ENCODE assay signal across 9 mouse cellular contexts in the genomic region with DNA sequence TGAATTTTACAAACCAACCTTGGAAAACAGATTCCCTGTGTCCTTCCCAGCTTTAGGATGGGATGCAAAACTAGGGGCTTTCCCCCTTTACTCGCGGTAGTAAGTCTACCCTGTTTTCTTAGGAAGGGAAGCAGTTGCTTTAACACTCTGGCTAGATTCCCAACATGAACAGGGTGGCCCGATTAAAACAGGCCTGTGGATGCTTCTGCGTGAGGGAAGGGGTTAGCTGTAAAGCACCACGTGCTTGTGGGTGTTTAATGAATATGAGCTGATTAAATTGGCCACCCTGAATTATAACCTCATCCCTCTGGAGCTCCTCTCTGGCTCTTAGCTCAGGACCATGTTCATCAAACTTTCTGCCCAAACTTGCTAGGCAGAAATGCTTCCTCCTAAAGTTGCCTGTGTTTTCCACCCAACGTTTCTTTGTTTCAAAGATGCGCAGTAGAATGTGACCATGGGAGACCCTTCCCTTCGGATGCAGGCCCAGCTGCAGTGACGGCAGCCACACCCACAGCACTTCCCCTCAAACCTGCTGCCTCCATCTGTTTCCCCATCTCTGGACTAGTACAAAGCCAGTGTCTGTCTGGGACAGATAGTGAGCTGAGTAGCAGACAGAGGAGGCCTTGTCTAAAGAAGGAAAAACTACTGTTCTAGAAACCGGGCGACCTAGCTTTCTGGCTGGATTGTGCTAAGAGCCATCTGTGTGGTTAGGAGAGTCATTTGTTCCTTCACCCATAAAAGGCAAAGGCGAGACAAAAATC.
DNase-seq lines count a peak whose midpoint lies in the region; ATAC-seq and TF ChIP-seq lines count a peak whose summit lies in the region.
"Had no signal": no experiment of that assay in that cellular context is flagged by ENCODE, and none has a peak within 500 bp of the region (broad histone marks: within the 10 kb centered on the region; RNA-seq: fewer than 3 reads in every experiment).

No protein-coding gene starts in this region.

- H3K9me3 ChIP-seq in forebrain, embryonic 10.5 days, result peaks cover 18% of the 10 kb centered on the region
- peaks cover 8% of the 10 kb centered on the region for H3K9me3 ChIP-seq in forebrain, embryonic 11.5 days (ENCODE audit: control insufficient read depth, low read length)
- H3K9me3 ChIP-seq in forebrain, embryonic 16.5 days (ENCODE audit: control insufficient read depth, low read length), result peaks cover 10% of the 10 kb centered on the region
- peaks cover 18% of the 10 kb centered on the region for H3K9me3 ChIP-seq in limb, embryonic 14.5 days (ENCODE audit: control insufficient read depth, low read length)

- H3K36me3 ChIP-seq in forebrain, embryonic 10.5 days (replicated peaks), result peaks cover 13% of the 10 kb centered on the region
- H3K36me3 ChIP-seq in forebrain, embryonic 11.5 days (ENCODE audit: control insufficient read depth, insufficient read depth, low read length), result no peaks in the 10 kb centered on the region
- H3K36me3 ChIP-seq in forebrain, embryonic 16.5 days (ENCODE audit: control insufficient read depth, insufficient read depth), result no peaks in the 10 kb centered on the region
- H3K36me3 ChIP-seq in limb, embryonic 14.5 days (ENCODE audit: control insufficient read depth, insufficient read depth, low read length), result no peaks in the 10 kb centered on the region

- 61% methylated on average over 12 of the region's 12 CpGs for WGBS in forebrain, embryonic 10.5 days
- 58% methylated on average over 12 of the region's 12 CpGs for WGBS in forebrain, embryonic 11.5 days
- WGBS in forebrain, embryonic 16.5 days, result 32% methylated on average over 12 of the region's 12 CpGs
- 39% methylated on average over 12 of the region's 12 CpGs for WGBS in limb, embryonic 14.5 days

- ATAC-seq in forebrain, embryonic 11.5 days (replicated peaks; ENCODE audit: low FRiP score), result no peak
- peak; percentile 77 for ATAC-seq in forebrain, embryonic 16.5 days
- no peak for ATAC-seq in limb, embryonic 14.5 days (ENCODE audit: low FRiP score, low read depth)
- no peak for ATAC-seq in megakaryocyte, adult 5-6 weeks (ENCODE audit: poor library complexity, severe bottlenecking)

- H3K27ac ChIP-seq in forebrain, embryonic 10.5 days, result peak overlapping the region; percentile 80
- no peak overlapping the region for H3K27ac ChIP-seq in forebrain, embryonic 11.5 days (ENCODE audit: low read depth, low read length)
- H3K27ac ChIP-seq in forebrain, embryonic 16.5 days (ENCODE audit: low read length), result peak overlapping the region; percentile 17
- peak overlapping the region; percentile 83 for H3K27ac ChIP-seq in limb, embryonic 14.5 days (replicated peaks; ENCODE audit: low read depth, low read length)

- H3K4me1 ChIP-seq in forebrain, embryonic 10.5 days, result peaks cover 31% of the 10 kb centered on the region
- no peaks in the 10 kb centered on the region for H3K4me1 ChIP-seq in forebrain, embryonic 11.5 days (replicated peaks; ENCODE audit: control insufficient read depth, insufficient read depth, low read length)
- peaks cover 17% of the 10 kb centered on the region for H3K4me1 ChIP-seq in forebrain, embryonic 16.5 days (replicated peaks; ENCODE audit: control insufficient read depth, insufficient read depth, low read length)
- peaks cover 51% of the 10 kb centered on the region for H3K4me1 ChIP-seq in limb, embryonic 14.5 days (ENCODE audit: control insufficient read depth, insufficient read depth, low read length)

- H3K4me3 ChIP-seq in forebrain, embryonic 10.5 days, result no peak overlapping the region
- no peak overlapping the region for H3K4me3 ChIP-seq in forebrain, embryonic 11.5 days (ENCODE audit: low read depth, low read length)
- no peak overlapping the region for H3K4me3 ChIP-seq in forebrain, embryonic 16.5 days (replicated peaks; ENCODE audit: low read length)
- H3K4me3 ChIP-seq in limb, embryonic 14.5 days (replicated peaks; ENCODE audit: low read length), result no peak overlapping the region

- no peak overlapping the region for H3K4me2 ChIP-seq in forebrain, embryonic 11.5 days (ENCODE audit: low read depth, low read length, severe bottlenecking)
- no peak overlapping the region for H3K4me2 ChIP-seq in forebrain, embryonic 16.5 days (ENCODE audit: low read length)
- H3K4me2 ChIP-seq in limb, embryonic 14.5 days (replicated peaks; ENCODE audit: low read depth, low read length, severe bottlenecking), result no peak overlapping the region

- no peak overlapping the region; the same call in 1 of the 2 replicates for H3K9ac ChIP-seq in forebrain, embryonic 11.5 days (ENCODE audit: low read length)
- H3K9ac ChIP-seq in forebrain, embryonic 16.5 days (replicated peaks; ENCODE audit: low read depth, low read length), result no peak overlapping the region
- no peak overlapping the region for H3K9ac ChIP-seq in limb, embryonic 14.5 days (ENCODE audit: low read depth, low read length, severe bottlenecking)

- no peaks in the 10 kb centered on the region for H3K27me3 ChIP-seq in forebrain, embryonic 10.5 days (ENCODE audit: poor library complexity, severe bottlenecking)
- no peaks in the 10 kb centered on the region for H3K27me3 ChIP-seq in forebrain, embryonic 11.5 days (ENCODE audit: control insufficient read depth, insufficient read depth, low read length)
- no peaks in the 10 kb centered on the region for H3K27me3 ChIP-seq in forebrain, embryonic 16.5 days (replicated peaks; ENCODE audit: control insufficient read depth, insufficient read depth, low read length)
- no peaks in the 10 kb centered on the region for H3K27me3 ChIP-seq in limb, embryonic 14.5 days (ENCODE audit: control insufficient read depth, insufficient read depth, low read length)

- no peak for DNase-seq in forebrain, embryonic 10.5 days (ENCODE audit: extremely low spot score, low spot score)
- DNase-seq in forebrain, embryonic 11.5 days (ENCODE audit: low spot score), result no peak
- peak; percentile 9 for DNase-seq in ES-CJ7 (ENCODE audit: low read depth, low spot score)
- DNase-seq in limb, embryonic 14.5 days (ENCODE audit: low spot score), result peak; percentile 63
- no peak for DNase-seq in T-cell, adult 2 months (ENCODE audit: low spot score)
- DNase-seq in thymus, postnatal 14 days, result no peak
- DNase-seq: cerebellum, adult 9-10 months had no signal

- no peak for TF ChIP-seq POLR2A in limb, embryonic 14.5 days (IDR thresholded peaks at IDR 0.05; ENCODE audit: borderline replicate concordance, extremely low read depth, insufficient read depth, insufficient read length)

Comparison
In these comparisons a context has a peak if more than half of its experiments do, and no peak if none do; other contexts are left out.
1. DNase-seq: peak in ES-CJ7 (single experiment) and limb, embryonic 14.5 days (single experiment); none in forebrain, embryonic 10.5 days (single experiment), forebrain, embryonic 11.5 days (single experiment), T-cell, adult 2 months (single experiment) and thymus, postnatal 14 days (single experiment).